Mouse (Mus musculus): Measurements from ENCODE around the gene Tspyl3. TPM values are rescaled to one million over a fixed set of nuclear protein-coding genes. Genes with fewer than 3 reads are reported as not detected.

Tspyl3 gene
- polyA plus RNA-seq, 1 experiment from 2014 or later: 38.0 TPM

DNA sequence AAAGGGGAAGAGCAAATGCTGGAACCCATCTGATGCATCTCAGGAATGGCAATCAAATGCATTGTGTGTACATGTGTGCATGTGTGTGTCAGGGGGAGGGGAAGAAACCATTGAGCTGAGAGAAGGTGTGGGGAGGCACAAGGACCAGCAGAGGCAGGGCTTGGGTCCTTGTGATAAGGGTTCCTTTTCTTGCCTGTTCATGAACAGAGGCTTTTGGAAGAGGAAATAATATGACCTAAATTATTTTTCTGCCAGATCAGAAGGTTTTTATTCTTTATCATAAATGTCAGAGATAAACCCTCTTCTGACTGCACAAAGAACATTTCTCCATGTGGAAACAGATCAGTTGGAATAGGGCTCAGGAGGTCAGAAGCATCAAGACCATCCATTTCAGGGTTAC is 3.1 kb downstream of the Tspyl3 start:
- no peak for ATAC-seq (ENCODE audit: low FRiP score)
- Histone ChIP-seq H3K27ac (replicated peaks) (no peak overlapping the region), H3K4me2 (no peak overlapping the region)

DNA sequence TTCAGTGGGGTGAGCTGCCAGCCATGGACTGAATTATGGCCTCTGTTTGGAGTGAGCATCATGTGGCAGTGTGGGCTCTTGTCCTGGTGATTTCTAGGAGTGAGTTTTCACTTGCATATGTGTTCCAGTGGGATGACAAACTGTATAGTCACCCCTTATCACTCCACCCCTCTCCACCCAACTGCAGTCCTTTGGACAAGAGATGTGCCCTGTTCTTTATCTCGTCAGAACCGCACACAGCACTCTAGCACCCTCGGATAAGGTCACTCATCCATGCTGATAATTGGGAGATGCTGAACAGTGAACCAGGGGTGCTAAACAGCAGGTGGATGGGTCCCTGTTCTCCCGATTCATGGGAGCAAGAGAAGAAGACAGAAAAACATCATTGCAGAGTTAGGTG is 3.6 kb downstream of the Tspyl3 start:
- Histone ChIP-seq H3K4me3 (replicated peaks) (no peak overlapping the region), H3K4me1 (peaks cover 23% of the 10 kb centered on the region), H3K9me3 (replicated peaks) (no peaks in the 10 kb centered on the region), H3K27me3 (replicated peaks) (no peaks in the 10 kb centered on the region), H3K9ac (replicated peaks) (no peak overlapping the region), H3K4me2 (no peak overlapping the region), H3K27ac (replicated peaks) (no peak overlapping the region), H3K36me3 (peaks cover 8% of the 10 kb centered on the region; the same call in 1 of the 2 replicates)
- ATAC-seq (ENCODE audit: low FRiP score): no peak
- 95% methylated on average over 4 of the region's 4 CpGs for WGBS

More for the DNA sequence above, 3.1 kb downstream of the Tspyl3 start:
- no peaks in the 10 kb centered on the region for H3K27me3 ChIP-seq (replicated peaks)
- no peaks in the 10 kb centered on the region for H3K9me3 ChIP-seq (replicated peaks)
- H3K4me1 ChIP-seq: peaks cover 23% of the 10 kb centered on the region
- peaks cover 8% of the 10 kb centered on the region; the same call in 1 of the 2 replicates for H3K36me3 ChIP-seq
- no peak overlapping the region for H3K9ac ChIP-seq (replicated peaks)
- H3K4me3 ChIP-seq (replicated peaks): no peak overlapping the region

DNA sequence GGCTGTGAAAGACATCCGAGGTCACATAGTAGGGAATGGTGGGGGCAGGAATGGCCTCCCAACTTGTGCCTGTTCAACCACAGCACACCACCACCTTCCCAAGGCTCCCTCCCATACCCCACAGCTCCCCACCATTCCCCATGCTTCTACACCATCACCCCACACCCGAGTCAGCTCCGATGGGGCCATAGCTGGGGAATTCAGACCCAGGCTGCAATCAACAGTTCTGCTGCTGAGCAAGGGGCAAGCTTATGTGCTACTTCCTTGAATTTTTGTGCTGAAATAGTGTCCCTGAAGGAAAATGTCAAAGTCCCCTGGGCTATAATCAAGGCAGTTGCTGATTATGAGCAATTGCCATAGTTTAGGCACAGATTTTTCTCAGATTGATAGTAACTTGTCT is 6.7 kb downstream of the Tspyl3 start:
- H3K36me3 ChIP-seq: peaks cover 8% of the 10 kb centered on the region; the same call in 1 of the 2 replicates
- WGBS: 76% methylated on average over 3 of the region's 3 CpGs
- H3K27ac ChIP-seq (replicated peaks): no peak overlapping the region
- H3K9ac ChIP-seq (replicated peaks): no peak overlapping the region
- no peak overlapping the region for H3K4me2 ChIP-seq
- no peaks in the 10 kb centered on the region for H3K4me1 ChIP-seq
- no peaks in the 10 kb centered on the region for H3K27me3 ChIP-seq (replicated peaks)
- no peaks in the 10 kb centered on the region for H3K9me3 ChIP-seq (replicated peaks)
- no peak overlapping the region for H3K4me3 ChIP-seq (replicated peaks)
- no peak for ATAC-seq (ENCODE audit: low FRiP score)

DNA sequence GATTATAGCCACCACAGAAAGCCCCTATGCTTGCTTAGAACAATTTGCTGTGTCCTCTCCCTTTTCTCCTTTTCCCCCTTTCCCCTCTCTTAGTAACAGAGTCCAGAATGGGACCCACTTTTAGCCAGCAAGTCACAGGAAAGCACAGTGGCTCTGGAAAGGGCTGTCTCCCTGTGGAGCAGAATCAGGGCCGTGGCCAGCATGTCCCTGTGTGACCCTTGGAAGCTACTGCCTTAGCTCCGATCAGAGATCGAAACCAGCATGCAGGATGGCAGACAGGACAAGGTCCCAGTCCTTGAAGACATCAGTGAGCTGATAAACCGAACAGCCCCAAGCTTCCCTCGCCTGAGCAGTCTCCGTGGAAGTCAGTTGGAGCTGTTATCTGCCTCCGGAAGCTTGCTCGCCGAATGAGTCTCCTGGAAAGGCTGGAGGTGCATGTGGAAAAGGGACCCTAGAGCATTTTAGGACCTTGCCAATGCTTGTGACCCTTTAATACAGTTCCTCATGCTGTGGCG is 7.4 kb downstream of the Tspyl3 start:
- Histone ChIP-seq H3K9me3 (replicated peaks) (no peaks in the 10 kb centered on the region), H3K27me3 (replicated peaks) (no peaks in the 10 kb centered on the region), H3K27ac (replicated peaks) (no peak overlapping the region), H3K36me3 (peaks cover 8% of the 10 kb centered on the region; the same call in 1 of the 2 replicates), H3K9ac (replicated peaks) (no peak overlapping the region), H3K4me2 (no peak overlapping the region), H3K4me3 (replicated peaks) (no peak overlapping the region), H3K4me1 (no peaks in the 10 kb centered on the region)
- ATAC-seq (ENCODE audit: low FRiP score): no peak
- 88% methylated on average over 10 of the region's 10 CpGs for WGBS

DNA sequence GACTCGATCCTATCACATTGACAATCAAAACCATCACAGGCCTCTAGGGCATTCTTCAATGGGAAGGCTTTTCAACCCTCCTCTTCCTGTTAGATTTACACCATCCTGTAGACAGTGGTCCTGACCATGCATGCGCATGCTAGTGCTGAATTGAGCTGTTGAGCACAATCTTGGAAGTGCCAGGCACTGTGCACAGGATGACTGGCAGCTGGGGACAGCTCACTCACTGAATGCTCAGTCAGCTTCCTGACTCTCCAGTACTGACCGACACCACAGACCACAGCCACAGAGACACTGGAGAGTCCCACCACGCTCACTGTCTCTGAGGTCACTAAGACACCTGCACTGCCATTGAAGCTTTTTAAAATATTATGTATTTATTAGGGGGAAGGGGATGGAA is 9.8 kb downstream of the Tspyl3 start:
- Histone ChIP-seq H3K27me3 (replicated peaks) (no peaks in the 10 kb centered on the region), H3K9ac (replicated peaks) (no peak overlapping the region), H3K27ac (replicated peaks) (no peak overlapping the region), H3K4me1 (no peaks in the 10 kb centered on the region), H3K4me2 (no peak overlapping the region), H3K36me3 (peaks cover 5% of the 10 kb centered on the region), H3K9me3 (replicated peaks) (no peaks in the 10 kb centered on the region), H3K4me3 (replicated peaks) (no peak overlapping the region)
- WGBS: 86% methylated on average over 4 of the region's 4 CpGs
- no peak for ATAC-seq (ENCODE audit: low FRiP score)

DNA sequence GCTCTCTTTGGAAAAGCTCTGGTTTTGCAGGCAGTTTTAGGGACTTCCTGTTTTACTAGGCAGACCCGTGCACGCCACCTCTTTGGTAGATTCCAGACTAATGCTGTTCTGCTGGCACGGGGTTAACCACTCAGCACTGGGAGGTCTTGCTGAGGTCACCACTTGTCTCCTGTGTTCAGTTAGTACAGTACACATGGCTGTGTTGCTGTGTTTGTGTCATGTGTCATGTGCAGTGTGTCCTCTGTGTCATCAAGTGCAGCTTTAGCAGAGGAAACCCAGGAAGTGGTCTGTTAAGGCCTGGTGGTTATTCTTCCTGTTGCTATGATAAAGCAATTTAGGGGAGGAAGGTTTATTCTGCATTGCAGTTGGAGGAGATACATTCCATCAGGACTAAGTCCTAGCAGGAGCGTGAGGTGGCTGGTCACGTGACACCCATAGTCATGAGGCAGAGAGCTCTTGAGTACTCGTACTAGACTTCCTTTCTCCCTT is 10.4 kb downstream of the Tspyl3 start:
- no peak for ATAC-seq (ENCODE audit: low FRiP score)
- no peak overlapping the region for H3K27ac ChIP-seq (replicated peaks)
- H3K9me3 ChIP-seq (replicated peaks): no peaks in the 10 kb centered on the region
- H3K4me2 ChIP-seq: no peak overlapping the region
- H3K4me1 ChIP-seq: no peaks in the 10 kb centered on the region
- H3K9ac ChIP-seq (replicated peaks): no peak overlapping the region
- H3K4me3 ChIP-seq (replicated peaks): no peak overlapping the region
- no peaks in the 10 kb centered on the region for H3K27me3 ChIP-seq (replicated peaks)
- peaks cover 8% of the 10 kb centered on the region for H3K36me3 ChIP-seq
- WGBS: 83% methylated on average over 6 of the region's 6 CpGs

DNA sequence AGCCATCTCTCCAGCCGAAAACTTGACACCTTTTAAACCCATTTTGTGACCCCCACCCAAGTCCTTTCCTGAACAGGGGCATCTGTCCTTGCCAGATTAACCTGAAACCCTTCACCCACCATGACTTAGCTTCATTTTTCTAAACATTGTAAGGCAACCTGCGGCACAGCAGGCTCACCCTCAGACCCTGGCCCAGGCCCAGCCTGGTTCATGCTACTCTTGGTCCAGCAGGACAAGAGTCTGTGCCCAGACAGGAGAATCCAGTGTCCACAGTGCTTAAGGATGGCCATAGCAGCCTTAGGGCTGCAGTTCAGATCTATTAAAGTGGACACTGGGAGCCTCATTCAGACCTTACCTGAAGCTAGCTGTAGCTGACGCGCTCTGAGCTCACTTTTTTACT is 11.9 kb downstream of the Tspyl3 start:
- 91% methylated on average over 4 of the region's 4 CpGs for WGBS
- H3K4me3 ChIP-seq (replicated peaks): no peak overlapping the region
- H3K9ac ChIP-seq (replicated peaks): no peak overlapping the region
- peaks cover 21% of the 10 kb centered on the region for H3K36me3 ChIP-seq
- H3K4me1 ChIP-seq: no peaks in the 10 kb centered on the region
- ATAC-seq (ENCODE audit: low FRiP score): no peak
- no peaks in the 10 kb centered on the region for H3K27me3 ChIP-seq (replicated peaks)
- no peak overlapping the region for H3K27ac ChIP-seq (replicated peaks)
- H3K4me2 ChIP-seq: no peak overlapping the region
- no peaks in the 10 kb centered on the region for H3K9me3 ChIP-seq (replicated peaks)

DNA sequence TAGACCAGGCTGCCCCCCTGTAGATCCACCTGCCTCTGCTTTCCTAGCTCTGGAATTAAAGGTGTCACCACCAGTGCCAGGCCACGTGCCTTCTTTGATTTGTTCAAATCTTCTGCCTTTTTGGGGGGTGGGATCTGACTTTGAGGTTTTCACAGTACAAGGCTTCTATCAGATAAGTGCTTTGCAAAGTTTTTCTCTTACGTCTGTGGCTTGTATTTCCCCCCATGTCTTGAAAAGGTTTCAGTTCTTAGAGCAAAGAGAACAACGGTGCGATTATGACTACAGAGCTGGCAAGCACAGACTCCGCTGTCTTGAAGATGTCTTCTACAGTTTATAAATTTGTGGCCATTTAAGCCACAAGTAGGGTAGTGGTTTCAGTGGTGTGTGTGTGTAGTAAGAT is 13.8 kb downstream of the Tspyl3 start:
- H3K4me1 ChIP-seq: no peaks in the 10 kb centered on the region
- no peak overlapping the region for H3K4me3 ChIP-seq (replicated peaks)
- no peak overlapping the region for H3K9ac ChIP-seq (replicated peaks)
- no peaks in the 10 kb centered on the region for H3K9me3 ChIP-seq (replicated peaks)
- H3K4me2 ChIP-seq: no peak overlapping the region
- 91% methylated on average over 5 of the region's 5 CpGs for WGBS
- no peak for ATAC-seq (ENCODE audit: low FRiP score)
- no peaks in the 10 kb centered on the region for H3K27me3 ChIP-seq (replicated peaks)
- H3K36me3 ChIP-seq: peaks cover 37% of the 10 kb centered on the region
- H3K27ac ChIP-seq (replicated peaks): no peak overlapping the region

DNA sequence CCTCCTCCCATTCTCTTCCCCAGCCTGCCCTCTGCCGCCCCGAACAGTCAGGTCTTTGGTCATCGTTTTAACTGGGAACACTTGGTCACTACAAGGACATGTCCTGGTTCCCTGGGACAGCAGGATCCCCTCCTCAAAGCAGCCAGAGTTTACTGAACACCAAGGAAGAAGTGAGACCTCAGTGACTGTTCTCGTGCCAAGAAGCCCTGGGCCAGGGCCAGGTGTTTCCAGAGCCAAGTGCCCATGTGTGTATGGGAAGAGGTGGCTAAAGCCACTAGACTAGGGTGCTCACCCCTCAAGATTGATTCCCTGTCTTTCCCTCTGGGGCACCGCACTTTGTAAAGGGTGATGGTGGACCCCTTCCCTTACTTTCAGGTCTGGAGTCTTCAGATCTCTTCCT is 16.0 kb downstream of the Tspyl3 start:
- Histone ChIP-seq H3K9ac (replicated peaks) (no peak overlapping the region), H3K9me3 (replicated peaks) (no peaks in the 10 kb centered on the region), H3K4me3 (replicated peaks) (no peak overlapping the region), H3K27ac (replicated peaks) (no peak overlapping the region), H3K4me2 (no peak overlapping the region), H3K27me3 (replicated peaks) (no peaks in the 10 kb centered on the region), H3K36me3 (peaks cover 58% of the 10 kb centered on the region), H3K4me1 (no peaks in the 10 kb centered on the region)
- no peak for ATAC-seq (ENCODE audit: low FRiP score)
- WGBS: 81% methylated on average over 5 of the region's 5 CpGs

DNA sequence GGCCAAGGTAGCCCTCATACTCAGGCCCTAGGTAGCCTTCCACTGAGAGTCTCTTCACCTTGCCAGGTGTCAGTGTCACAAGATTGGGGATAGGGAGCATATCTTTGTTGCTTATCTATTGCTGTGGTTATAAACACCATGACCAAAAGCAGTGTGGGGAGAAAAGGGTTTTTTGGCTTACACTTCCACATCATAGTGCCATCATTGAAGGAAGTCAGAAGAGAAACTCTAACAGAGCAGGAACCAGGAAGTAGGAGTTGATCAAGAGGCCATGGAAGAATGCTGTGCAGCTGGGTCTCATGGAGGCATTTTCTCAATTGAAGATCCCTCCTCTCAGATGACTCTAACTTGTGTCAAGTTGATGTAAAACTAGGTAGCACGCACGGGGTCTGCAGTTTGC is 17.1 kb downstream of the Tspyl3 start:
- Histone ChIP-seq H3K9me3 (replicated peaks) (no peaks in the 10 kb centered on the region), H3K27ac (replicated peaks) (no peak overlapping the region), H3K4me1 (no peaks in the 10 kb centered on the region), H3K4me3 (replicated peaks) (no peak overlapping the region), H3K9ac (replicated peaks) (no peak overlapping the region), H3K36me3 (peaks cover 68% of the 10 kb centered on the region), H3K27me3 (replicated peaks) (no peaks in the 10 kb centered on the region), H3K4me2 (no peak overlapping the region)
- 96% methylated on average over 2 of the region's 2 CpGs for WGBS
- ATAC-seq (ENCODE audit: low FRiP score): no peak

DNA sequence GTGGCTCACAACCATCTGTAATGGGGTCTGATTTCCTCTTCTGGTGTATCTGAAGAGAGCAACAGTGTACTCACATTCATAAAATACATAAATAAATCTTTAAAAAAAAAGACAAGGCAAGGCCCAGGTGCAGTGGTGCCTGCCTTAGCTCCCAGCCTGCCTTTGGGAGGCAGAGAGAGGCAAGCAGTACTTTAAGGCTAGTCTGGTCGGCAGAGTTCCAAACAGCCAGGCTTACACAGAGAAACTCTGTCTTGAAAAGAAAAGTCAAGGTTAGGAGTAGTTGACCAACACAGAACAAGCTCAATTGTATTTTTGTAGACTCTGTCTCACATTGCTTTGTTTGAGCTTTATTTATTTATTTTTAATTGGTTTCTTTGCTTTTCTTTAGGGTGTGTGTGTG is 22.5 kb downstream of the Tspyl3 start:
- no peak overlapping the region for H3K4me2 ChIP-seq
- H3K9ac ChIP-seq (replicated peaks): no peak overlapping the region
- H3K4me1 ChIP-seq: no peaks in the 10 kb centered on the region
- H3K36me3 ChIP-seq: peaks cover 78% of the 10 kb centered on the region
- no peaks in the 10 kb centered on the region for H3K27me3 ChIP-seq (replicated peaks)
- H3K27ac ChIP-seq (replicated peaks): no peak overlapping the region
- H3K4me3 ChIP-seq (replicated peaks): no peak overlapping the region
- no peaks in the 10 kb centered on the region for H3K9me3 ChIP-seq (replicated peaks)
- 47% methylated on average over 1 of the region's 1 CpGs for WGBS
- ATAC-seq (ENCODE audit: low FRiP score): no peak

DNA sequence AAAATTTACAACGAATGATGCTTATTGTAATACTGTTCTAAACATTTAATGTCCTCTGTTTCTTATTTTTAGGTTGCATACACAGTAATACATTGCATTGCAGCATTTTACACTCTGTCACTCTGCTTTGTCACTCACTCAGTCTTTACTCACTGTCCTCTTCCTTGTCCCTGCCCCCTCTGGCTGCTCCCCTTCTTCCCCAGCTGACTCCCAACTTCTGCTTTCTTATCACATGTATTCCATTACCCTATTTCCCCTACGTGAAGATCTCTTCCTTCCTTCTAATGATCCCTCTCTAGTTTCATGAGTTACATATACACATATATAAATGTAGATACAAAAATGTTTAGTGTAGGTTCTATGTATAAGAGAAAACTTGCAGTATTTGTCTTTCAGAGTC is 26.1 kb downstream of the Tspyl3 start:
- H3K27ac ChIP-seq (replicated peaks): no peak overlapping the region
- H3K4me3 ChIP-seq (replicated peaks): no peak overlapping the region
- H3K4me1 ChIP-seq: no peaks in the 10 kb centered on the region
- no peak overlapping the region for H3K4me2 ChIP-seq
- 89% methylated on average over 2 of the region's 2 CpGs for WGBS
- no peaks in the 10 kb centered on the region for H3K9me3 ChIP-seq (replicated peaks)
- no peak for ATAC-seq (ENCODE audit: low FRiP score)
- H3K9ac ChIP-seq (replicated peaks): no peak overlapping the region
- H3K27me3 ChIP-seq (replicated peaks): no peaks in the 10 kb centered on the region
- peaks cover 71% of the 10 kb centered on the region for H3K36me3 ChIP-seq

DNA sequence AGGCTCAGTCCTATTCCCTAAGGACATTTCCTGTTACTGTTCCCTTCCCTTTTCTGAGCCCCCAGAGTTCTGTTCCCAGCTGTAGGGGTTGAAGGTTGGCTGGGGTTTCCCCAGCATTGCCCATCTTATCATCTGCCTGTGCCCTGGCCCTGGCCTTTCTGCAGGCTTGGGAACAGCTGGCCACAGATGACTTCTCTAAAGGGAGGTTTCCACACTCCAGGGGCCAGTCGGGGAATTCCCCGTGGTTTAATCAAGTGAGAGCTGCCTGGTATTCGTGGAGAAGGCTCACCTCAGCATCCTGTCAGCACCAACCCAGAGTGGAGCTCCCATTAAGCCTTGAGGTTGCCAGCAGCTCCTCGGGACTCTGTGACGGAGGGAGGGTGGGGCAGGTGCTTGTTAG is 26.8 kb downstream of the Tspyl3 start:
- H3K27me3 ChIP-seq (replicated peaks): no peaks in the 10 kb centered on the region
- ATAC-seq (ENCODE audit: low FRiP score): no peak
- H3K9ac ChIP-seq (replicated peaks): no peak overlapping the region
- H3K27ac ChIP-seq (replicated peaks): no peak overlapping the region
- H3K9me3 ChIP-seq (replicated peaks): no peaks in the 10 kb centered on the region
- H3K4me2 ChIP-seq: no peak overlapping the region
- peaks cover 67% of the 10 kb centered on the region for H3K36me3 ChIP-seq
- WGBS: 86% methylated on average over 5 of the region's 5 CpGs
- H3K4me3 ChIP-seq (replicated peaks): no peak overlapping the region
- no peaks in the 10 kb centered on the region for H3K4me1 ChIP-seq

Data from neural tube, embryonic 15.5 days (tissue).